Mouse (Mus musculus): ENCODE results near the gene Plin2.
"Not testable (repeated sequence)": the region's sequence is repeated elsewhere in the genome, so short reads cannot be mapped to it uniquely, and the experiment has no call there.

The Plin2 gene

GRCm38 (mm10) chr4:86626496-86626895 is 43.4 kb downstream of the Plin2 start:
- not testable (repeated sequence) for DNase-seq (ENCODE audit: low read depth, low spot score)

GRCm38 (mm10) chr4:86625463-86625862 is 44.4 kb downstream of the Plin2 start:
- no peak for DNase-seq (ENCODE audit: low read depth, low spot score)

- DNase-seq (ENCODE audit: low read depth, low spot score), result not testable (repeated sequence)
Observed at GRCm38 (mm10) chr4:86622532-86622931, 47.3 kb downstream of the Plin2 start.

- no peak for DNase-seq (ENCODE audit: low read depth, low spot score)
Observed at GRCm38 (mm10) chr4:86622116-86622515, 47.7 kb downstream of the Plin2 start.

GRCm38 (mm10) chr4:86620506-86620905 is 49.4 kb downstream of the Plin2 start:
- DNase-seq (ENCODE audit: low read depth, low spot score), result no peak

GRCm38 (mm10) chr4:86612289-86612620 is 57.6 kb downstream of the Plin2 start:
- DNase-seq (ENCODE audit: low read depth, low spot score), result no peak

GRCm38 (mm10) chr4:86611524-86612288 is 58.2 kb downstream of the Plin2 start, which contains the start of gene Haus6:
TSS of gene Haus6 (minus strand) at chr4:86612055.
- DNase-seq (ENCODE audit: low read depth, low spot score), result peak; percentile 94

Data from WW6 (cell line).